Mouse (Mus musculus): ENCODE results near the gene Csad.

GRCm38 (mm10) chr15:102250521-102250920 lies 46.0 kb upstream of the Csad start:
- no peak for TF ChIP-seq CTCF (IDR thresholded peaks at IDR 0.05; ENCODE audit: low read depth)
- TF ChIP-seq EP300 (optimal IDR thresholded peaks at IDR 0.05), result no peak

Measured in stomach, postnatal 0 days (tissue).